Mouse (Mus musculus) frontal cortex, postnatal 36 days (tissue): ENCODE measurements around the gene Gpbar1.

ENCODE experiments used
- DNase-seq, 2 experiments: peaks; one replicate each; pipeline ENCODE4 v3.0.0; 2022; ENCODE audit warnings: low spot score in 2 of 2

Gpbar1 gene

GRCm38 (mm10) chr1:74295456-74296171, 17.3 kb downstream of the Gpbar1 start:
- DNase-seq: peak; percentile 80 to 87

GRCm38 (mm10) chr1:74296477-74296876, 18.1 kb downstream of the Gpbar1 start:
- DNase-seq: no peak

GRCm38 (mm10) chr1:74297269-74297668, 18.9 kb downstream of the Gpbar1 start:
- DNase-seq: no peak

- DNase-seq: no peak
These were observed 19.9 kb downstream of the Gpbar1 start for GRCm38 (mm10) chr1:74298157-74298750.

GRCm38 (mm10) chr1:74298996-74299395, 20.6 kb downstream of the Gpbar1 start:
- DNase-seq: no peak

GRCm38 (mm10) chr1:74300347-74301110, 22.2 kb downstream of the Gpbar1 start:
- DNase-seq: no peak

- no peak for DNase-seq
These were observed 23.9 kb downstream of the Gpbar1 start for GRCm38 (mm10) chr1:74302229-74302628.

GRCm38 (mm10) chr1:74302835-74303234, 24.5 kb downstream of the Gpbar1 start:
- DNase-seq: no peak

GRCm38 (mm10) chr1:74303509-74304338, 25.4 kb downstream of the Gpbar1 start:
- DNase-seq: peak; percentile 35 to 57

- DNase-seq: no peak
These were observed 26.0 kb downstream of the Gpbar1 start for GRCm38 (mm10) chr1:74304339-74304790.

GRCm38 (mm10) chr1:74304946-74305345, 26.6 kb downstream of the Gpbar1 start:
- DNase-seq: no peak

- DNase-seq: no peak
These were observed 27.2 kb downstream of the Gpbar1 start, which contains the start of gene Tmbim1 for GRCm38 (mm10) chr1:74305522-74305921. Gene Tmbim1 (minus strand): TSS chr1:74305622.

GRCm38 (mm10) chr1:74307146-74307545, 28.8 kb downstream of the Gpbar1 start:
- no peak for DNase-seq

GRCm38 (mm10) chr1:74308001-74308964, 29.9 kb downstream of the Gpbar1 start:
- DNase-seq: no peak

GRCm38 (mm10) chr1:74309767-74310166, 31.4 kb downstream of the Gpbar1 start:
- DNase-seq: no peak

- peak in 1 of 2 experiments; percentile 80 for DNase-seq
These were observed 34.8 kb downstream of the Gpbar1 start for GRCm38 (mm10) chr1:74313049-74313692.

GRCm38 (mm10) chr1:74314796-74315195, 36.4 kb downstream of the Gpbar1 start:
- DNase-seq: no peak

- no peak for DNase-seq
These were observed 37.9 kb downstream of the Gpbar1 start for GRCm38 (mm10) chr1:74316114-74316827.

- DNase-seq: no peak
These were observed 40.4 kb downstream of the Gpbar1 start for GRCm38 (mm10) chr1:74318711-74319110.
